Mouse (Mus musculus): ENCODE results near the gene Taf8.

DNA sequence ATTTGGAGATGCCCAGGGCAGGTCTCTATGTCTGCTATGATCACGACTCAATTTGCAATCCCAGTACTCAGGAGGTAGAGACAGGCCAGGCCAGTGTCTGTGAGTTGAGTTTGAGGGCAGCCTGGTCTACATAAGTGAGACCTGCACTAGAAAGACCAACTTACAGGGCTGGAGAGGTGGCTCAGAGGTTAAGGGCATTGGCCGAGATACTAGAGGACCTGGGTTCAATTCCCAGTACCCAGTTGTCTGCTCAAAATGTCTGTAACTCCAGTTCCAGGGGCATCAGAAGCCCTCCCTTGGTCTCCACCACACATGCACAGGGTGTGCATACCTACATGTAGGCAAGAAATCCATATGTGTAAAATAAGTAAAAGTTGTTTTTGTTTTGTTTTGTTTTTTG is 5.4 kb upstream of the Taf8 start:
- no peak for TF ChIP-seq CTCF (conservative IDR thresholded peaks at IDR 0.05; ENCODE audit: low read length)
- TF ChIP-seq POU5F1 (IDR thresholded peaks at IDR 0.05; ENCODE audit: borderline replicate concordance, low read length) = no peak
- no peak for TF ChIP-seq NANOG (IDR thresholded peaks at IDR 0.05; ENCODE audit: borderline replicate concordance, low read length)
